Mouse (Mus musculus) liver, adult 2 months (tissue): ENCODE data around the gene Mcu.

Source experiments
- CTCF ChIP-seq: fragments of 200-500 bp; IDR thresholded peaks from 2 replicates; pipeline ENCODE4 v1.5.1; 2011; ENCODE audit warnings: low read depth, low read length, control low read depth
- POLR2A ChIP-seq: fragments of 200-500 bp; IDR thresholded peaks from 2 replicates; pipeline ENCODE4 v1.6.1; 2011; ENCODE audit warnings: low read length, control low read depth; ENCODE audit not compliant: insufficient read depth; ENCODE audit errors: extremely low read depth

- TF ChIP-seq CTCF (no peak), POLR2A (no peak)
Measured at GRCm38 (mm10) chr10:59481381-59481780, 135.1 kb downstream of the Mcu start.
